Mouse (Mus musculus) T-cell, adult 2 months (primary cell): ENCODE results near the gene Stk10.

Source experiments
- DNase-seq: peaks from one replicate; pipeline ENCODE4 v3.0.0; 2022; ENCODE audit warnings: low spot score

The Stk10 gene

GRCm38 (mm10) chr11:32568060-32568459 lies 35.0 kb downstream of the Stk10 start:
- no peak for DNase-seq

- no peak for DNase-seq
Observed at GRCm38 (mm10) chr11:32568637-32569293, 35.7 kb downstream of the Stk10 start.

GRCm38 (mm10) chr11:32571103-32571502 lies 38.0 kb downstream of the Stk10 start:
- DNase-seq, result peak; percentile 61

GRCm38 (mm10) chr11:32573669-32574068 lies 40.6 kb downstream of the Stk10 start:
- DNase-seq, result no peak

- no peak for DNase-seq
Observed at GRCm38 (mm10) chr11:32575964-32576759, 43.1 kb downstream of the Stk10 start.

- no peak for DNase-seq
Observed at GRCm38 (mm10) chr11:32576760-32577050, 43.6 kb downstream of the Stk10 start.

GRCm38 (mm10) chr11:32580305-32580947 lies 47.3 kb downstream of the Stk10 start:
- DNase-seq, result peak; percentile 84

- DNase-seq, result no peak
Observed at GRCm38 (mm10) chr11:32581031-32581430, 47.9 kb downstream of the Stk10 start.

GRCm38 (mm10) chr11:32582813-32583212 lies 49.7 kb downstream of the Stk10 start:
- peak; percentile 82 for DNase-seq

- DNase-seq, result no peak
Observed at GRCm38 (mm10) chr11:32585996-32586395, 52.9 kb downstream of the Stk10 start.

- DNase-seq, result peak; percentile 52
Observed at GRCm38 (mm10) chr11:32587191-32588089, 54.3 kb downstream of the Stk10 start.

GRCm38 (mm10) chr11:32588090-32588891 lies 55.2 kb downstream of the Stk10 start:
- peak; percentile 63 for DNase-seq

GRCm38 (mm10) chr11:32588892-32589172 lies 55.7 kb downstream of the Stk10 start:
- no peak for DNase-seq

- no peak for DNase-seq
Observed at GRCm38 (mm10) chr11:32589201-32589600, 56.1 kb downstream of the Stk10 start.

- DNase-seq, result no peak
Observed at GRCm38 (mm10) chr11:32589791-32590190, 56.7 kb downstream of the Stk10 start.

GRCm38 (mm10) chr11:32590205-32590604 lies 57.1 kb downstream of the Stk10 start:
- no peak for DNase-seq

- DNase-seq, result peak; percentile 30
Observed at GRCm38 (mm10) chr11:32591921-32592850, 59.1 kb downstream of the Stk10 start.

- DNase-seq, result no peak
Observed at GRCm38 (mm10) chr11:32593081-32593480, 60.0 kb downstream of the Stk10 start.

GRCm38 (mm10) chr11:32594122-32594521 lies 61.0 kb downstream of the Stk10 start:
- no peak for DNase-seq

GRCm38 (mm10) chr11:32600371-32600770 lies 67.3 kb downstream of the Stk10 start:
- DNase-seq, result no peak
